Mouse (Mus musculus) heart, adult 2 months (tissue): ENCODE results near the gene Akr1d1. TPM values are rescaled to one million over a fixed set of nuclear protein-coding genes. Genes with fewer than 3 reads are reported as not detected.

Experiments used
- DNase-seq, 2 experiments: peaks; one replicate each; pipeline ENCODE4 v3.0.0; 2021
- H3K27ac ChIP-seq: fragments of 200-600 bp; 2 replicates; pipeline ENCODE4 v1.8.1; 2022
- H3K27me3 ChIP-seq: fragments of 200-500 bp; 2 replicates; pipeline ENCODE4 v1.6.1; 2012; ENCODE audit warnings: mild to moderate bottlenecking, low read length, inconsistent platforms, mixed read lengths; ENCODE audit not compliant: control insufficient read depth, insufficient read depth
- H3K36me3 ChIP-seq: fragments of 200-500 bp; 2 replicates; pipeline ENCODE4 v1.6.1; 2012; ENCODE audit warnings: low read length, inconsistent platforms; ENCODE audit not compliant: control insufficient read depth, insufficient read depth
- H3K4me1 ChIP-seq: fragments of 200-500 bp; 2 replicates; pipeline ENCODE4 v1.6.1; 2011; ENCODE audit warnings: low read length; ENCODE audit not compliant: control insufficient read depth, insufficient read depth
- H3K4me3 ChIP-seq: fragments of 200-600 bp; 2 replicates; pipeline ENCODE4 v1.8.1; 2022
- H3K79me2 ChIP-seq: fragments of 200-500 bp; replicated peaks from 2 replicates; pipeline ENCODE4 v1.6.1; 2012; ENCODE audit warnings: mild to moderate bottlenecking, inconsistent platforms, low read length, moderate library complexity, mixed read lengths; ENCODE audit not compliant: control insufficient read depth, insufficient read depth
- H3K9ac ChIP-seq: fragments of 200-500 bp; 2 replicates; pipeline ENCODE4 v1.6.1; 2012; ENCODE audit warnings: low read depth, mild to moderate bottlenecking, control low read depth, inconsistent platforms, low read length, mixed read lengths
- CTCF ChIP-seq: fragments of 200-600 bp; IDR thresholded peaks from 2 replicates; pipeline ENCODE4 v1.8.1; 2022; ENCODE audit warnings: antibody characterized with exemption, mild to moderate bottlenecking, moderate library complexity
- EP300 ChIP-seq: fragments of 200-500 bp; IDR thresholded peaks from 2 replicates; pipeline ENCODE4 v1.6.1; 2011; ENCODE audit warnings: low read depth, low read length, control low read depth; ENCODE audit not compliant: insufficient read depth
- POLR2A ChIP-seq: fragments of 200-500 bp; IDR thresholded peaks from 2 replicates; pipeline ENCODE4 v1.6.1; 2011; ENCODE audit warnings: mild to moderate bottlenecking, low read depth, low read length, control low read depth; ENCODE audit not compliant: insufficient read depth
- WGBS: fragments of 180-500 bp; shearing (Covaris S2); methylation state at CpG from one replicate; pipeline ENCODE4 v1.1.7; 2018; 5-methylcytosine and 5-hydroxymethylcytosine counted together
- intact Hi-C: fragments of 180-260 bp; cut with DNase I; formaldehyde crosslinking; loops from one replicate; pipeline ENCODE4 v1.15.1; 2025
- polyA plus RNA-seq: library from polyadenylated mRNA; depleted of rRNA; stranded (reverse); fragments of >200 nt; gene quantifications from 2 replicates; pipeline ENCODE4 v1.2.3, GENCODE M21; 2012
- total RNA-seq, 2 experiments: library from RNA; stranded (reverse); gene quantifications; 2 replicates each; pipeline ENCODE4 v1.2.3; 2021

The Akr1d1 gene
- total and polyA plus RNA-seq, 3 experiments: not detected

DNA sequence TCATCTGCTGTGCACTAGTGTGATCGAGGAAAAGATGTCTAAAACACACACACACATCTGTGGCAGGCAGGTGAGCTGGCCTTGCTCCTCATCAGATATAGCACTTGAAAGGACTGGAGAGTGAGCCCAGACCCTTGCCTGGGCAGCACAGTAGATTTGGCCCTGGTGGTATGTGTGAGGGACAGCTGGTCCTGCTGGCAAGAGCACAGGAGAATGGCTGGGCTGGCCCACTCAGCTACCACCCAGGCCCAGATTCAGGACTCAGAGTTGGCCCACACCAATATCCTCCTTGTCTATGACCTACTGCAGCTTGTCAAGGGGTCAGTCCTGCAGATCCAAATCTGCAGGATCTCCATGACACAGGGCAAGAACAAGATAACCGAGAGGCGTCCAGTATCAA lies 6.9 kb downstream of the Akr1d1 start:
- 81% methylated on average over 3 of the region's 3 CpGs for WGBS
- H3K27ac ChIP-seq: no peak overlapping the region
- H3K79me2 ChIP-seq: no peaks in the 10 kb centered on the region
- DNase-seq: no peak
- H3K27me3 ChIP-seq: no peaks in the 10 kb centered on the region
- H3K4me1 ChIP-seq: no peaks in the 10 kb centered on the region
- no peaks in the 10 kb centered on the region for H3K36me3 ChIP-seq
- TF ChIP-seq POLR2A (no peak), EP300 (no peak), CTCF (no peak)
- no peak overlapping the region for H3K4me3 ChIP-seq
- intact Hi-C loops: no loop called here
- H3K9ac ChIP-seq: no peak overlapping the region

GRCm38 (mm10) chr6:37537801-37538200 lies 7.8 kb downstream of the Akr1d1 start:
- no peaks in the 10 kb centered on the region for H3K27me3 ChIP-seq
- H3K9ac ChIP-seq: no peak overlapping the region
- intact Hi-C loops: no loop called here
- H3K4me3 ChIP-seq: no peak overlapping the region
- H3K36me3 ChIP-seq: no peaks in the 10 kb centered on the region
- WGBS: 82% methylated on average over 3 of the region's 3 CpGs
- TF ChIP-seq CTCF (no peak), EP300 (no peak), POLR2A (no peak)
- no peak overlapping the region for H3K27ac ChIP-seq
- H3K4me1 ChIP-seq: no peaks in the 10 kb centered on the region
- no peak for DNase-seq
- no peaks in the 10 kb centered on the region for H3K79me2 ChIP-seq

DNA sequence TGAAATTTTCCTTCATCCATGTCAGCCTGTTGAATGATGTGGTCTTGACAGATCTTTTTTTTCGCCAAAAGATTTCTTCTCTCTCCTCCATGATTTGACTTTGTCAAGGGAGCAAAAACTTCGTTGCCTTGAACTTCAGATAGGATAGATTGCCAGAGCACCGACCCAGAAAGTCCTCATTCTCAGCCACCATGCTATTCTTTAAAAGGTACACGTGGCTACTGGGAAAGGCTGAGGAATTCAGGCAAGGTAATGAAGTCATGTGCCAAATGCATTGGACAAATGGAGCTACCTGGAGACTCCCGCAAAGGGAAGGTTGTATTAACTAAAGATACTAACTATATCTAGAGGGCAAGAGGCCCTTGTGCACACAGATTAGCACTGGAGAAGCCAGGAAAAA lies 8.8 kb downstream of the Akr1d1 start:
- H3K36me3 ChIP-seq: no peaks in the 10 kb centered on the region
- no peak for DNase-seq
- H3K9ac ChIP-seq: no peak overlapping the region
- H3K27me3 ChIP-seq: no peaks in the 10 kb centered on the region
- H3K4me3 ChIP-seq: no peak overlapping the region
- no peaks in the 10 kb centered on the region for H3K4me1 ChIP-seq
- intact Hi-C loops: no loop called here
- TF ChIP-seq EP300: no peak
- TF ChIP-seq CTCF: no peak
- no peak for TF ChIP-seq POLR2A
- no peaks in the 10 kb centered on the region for H3K79me2 ChIP-seq
- no peak overlapping the region for H3K27ac ChIP-seq
- 78% methylated on average over 5 of the region's 5 CpGs for WGBS

DNA sequence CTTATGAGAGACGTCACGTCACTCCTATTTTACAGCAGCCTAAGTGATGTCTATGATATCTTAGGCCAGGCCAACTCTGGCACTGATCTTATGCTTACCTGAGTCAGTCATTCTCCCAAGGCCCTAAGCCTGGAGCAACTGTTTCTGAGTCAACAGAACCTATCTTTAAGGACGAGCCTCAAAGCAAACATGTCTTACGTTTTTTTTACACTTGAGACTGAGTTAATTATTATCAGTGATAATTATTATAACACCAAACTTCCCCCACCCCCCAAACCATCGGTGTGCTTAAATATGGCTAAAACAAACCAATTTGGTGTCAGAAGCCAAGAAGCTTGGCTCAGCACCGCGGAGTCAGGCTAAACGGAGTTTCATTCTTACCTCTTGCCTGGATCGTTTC lies 9.4 kb downstream of the Akr1d1 start:
- H3K4me3 ChIP-seq: no peak overlapping the region
- no peaks in the 10 kb centered on the region for H3K79me2 ChIP-seq
- no peaks in the 10 kb centered on the region for H3K36me3 ChIP-seq
- no peak overlapping the region for H3K27ac ChIP-seq
- H3K9ac ChIP-seq: no peak overlapping the region
- no peaks in the 10 kb centered on the region for H3K27me3 ChIP-seq
- TF ChIP-seq CTCF: no peak
- TF ChIP-seq EP300: no peak
- no peak for TF ChIP-seq POLR2A
- DNase-seq: no peak
- 90% methylated on average over 9 of the region's 9 CpGs for WGBS
- intact Hi-C loops: no loop called here
- no peaks in the 10 kb centered on the region for H3K4me1 ChIP-seq

- H3K27ac ChIP-seq: no peak overlapping the region
- H3K4me3 ChIP-seq: no peak overlapping the region
- no peak overlapping the region for H3K9ac ChIP-seq
- no peak for DNase-seq
- no peak for TF ChIP-seq EP300
- TF ChIP-seq POLR2A: no peak
- no peak for TF ChIP-seq CTCF
- intact Hi-C loops: no loop called here
- H3K79me2 ChIP-seq: no peaks in the 10 kb centered on the region
- H3K27me3 ChIP-seq: no peaks in the 10 kb centered on the region
- no peaks in the 10 kb centered on the region for H3K36me3 ChIP-seq
- WGBS: 65% methylated on average over 3 of the region's 3 CpGs
- H3K4me1 ChIP-seq: no peaks in the 10 kb centered on the region
These were observed 10.1 kb downstream of the Akr1d1 start for GRCm38 (mm10) chr6:37540113-37540512.

DNA sequence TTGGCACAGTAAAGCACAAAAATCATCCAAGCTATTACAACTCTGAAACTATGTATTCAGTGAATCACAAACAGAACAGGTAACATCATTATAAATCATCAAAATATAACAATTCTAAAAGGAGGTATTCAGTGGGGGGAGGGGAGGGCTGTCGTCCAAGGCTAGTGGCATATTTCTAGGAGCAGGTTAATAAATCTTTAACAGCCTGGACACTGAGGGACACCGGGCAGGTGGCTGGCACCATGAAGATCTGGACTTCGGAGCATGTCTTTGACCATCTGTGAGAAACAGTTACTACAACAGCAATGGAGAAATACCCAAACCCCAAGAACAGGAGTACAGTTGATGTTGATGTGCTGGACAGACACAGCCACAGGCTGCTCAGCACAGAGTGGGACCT lies 11.2 kb downstream of the Akr1d1 start:
- Histone ChIP-seq H3K79me2 (no peaks in the 10 kb centered on the region), H3K36me3 (no peaks in the 10 kb centered on the region), H3K27ac (no peak overlapping the region), H3K9ac (no peak overlapping the region), H3K4me3 (no peak overlapping the region), H3K27me3 (no peaks in the 10 kb centered on the region), H3K4me1 (no peaks in the 10 kb centered on the region)
- intact Hi-C loops: no loop called here
- 90% methylated on average over 3 of the region's 3 CpGs for WGBS
- no peak for TF ChIP-seq POLR2A
- TF ChIP-seq CTCF: no peak
- no peak for TF ChIP-seq EP300
- no peak for DNase-seq

GRCm38 (mm10) chr6:37542145-37542544 lies 12.2 kb downstream of the Akr1d1 start:
- no peak overlapping the region for H3K4me3 ChIP-seq
- H3K27me3 ChIP-seq: no peaks in the 10 kb centered on the region
- H3K9ac ChIP-seq: no peak overlapping the region
- 92% methylated on average over 3 of the region's 3 CpGs for WGBS
- no peaks in the 10 kb centered on the region for H3K36me3 ChIP-seq
- DNase-seq: no peak
- no peak overlapping the region for H3K27ac ChIP-seq
- no peaks in the 10 kb centered on the region for H3K4me1 ChIP-seq
- TF ChIP-seq POLR2A (no peak), CTCF (no peak), EP300 (no peak)
- no peaks in the 10 kb centered on the region for H3K79me2 ChIP-seq
- intact Hi-C loops: no loop called here
